Mouse (Mus musculus) kidney, adult 2 months (tissue): ENCODE measurements around the gene Adam10.

ENCODE experiments used
- CTCF ChIP-seq: fragments of 200-500 bp; conservative IDR thresholded peaks from 2 replicates; pipeline ENCODE4 v1.5.1; 2011; ENCODE audit warnings: low read depth, mild to moderate bottlenecking, control low read depth, low read length, moderate library complexity, mixed read lengths; ENCODE audit not compliant: insufficient read depth, insufficient read length
- POLR2A ChIP-seq: fragments of 200-500 bp; IDR thresholded peaks from one replicate; pipeline ENCODE4 v1.6.1; 2011; ENCODE audit warnings: low read depth, low read length, control low read depth

DNA sequence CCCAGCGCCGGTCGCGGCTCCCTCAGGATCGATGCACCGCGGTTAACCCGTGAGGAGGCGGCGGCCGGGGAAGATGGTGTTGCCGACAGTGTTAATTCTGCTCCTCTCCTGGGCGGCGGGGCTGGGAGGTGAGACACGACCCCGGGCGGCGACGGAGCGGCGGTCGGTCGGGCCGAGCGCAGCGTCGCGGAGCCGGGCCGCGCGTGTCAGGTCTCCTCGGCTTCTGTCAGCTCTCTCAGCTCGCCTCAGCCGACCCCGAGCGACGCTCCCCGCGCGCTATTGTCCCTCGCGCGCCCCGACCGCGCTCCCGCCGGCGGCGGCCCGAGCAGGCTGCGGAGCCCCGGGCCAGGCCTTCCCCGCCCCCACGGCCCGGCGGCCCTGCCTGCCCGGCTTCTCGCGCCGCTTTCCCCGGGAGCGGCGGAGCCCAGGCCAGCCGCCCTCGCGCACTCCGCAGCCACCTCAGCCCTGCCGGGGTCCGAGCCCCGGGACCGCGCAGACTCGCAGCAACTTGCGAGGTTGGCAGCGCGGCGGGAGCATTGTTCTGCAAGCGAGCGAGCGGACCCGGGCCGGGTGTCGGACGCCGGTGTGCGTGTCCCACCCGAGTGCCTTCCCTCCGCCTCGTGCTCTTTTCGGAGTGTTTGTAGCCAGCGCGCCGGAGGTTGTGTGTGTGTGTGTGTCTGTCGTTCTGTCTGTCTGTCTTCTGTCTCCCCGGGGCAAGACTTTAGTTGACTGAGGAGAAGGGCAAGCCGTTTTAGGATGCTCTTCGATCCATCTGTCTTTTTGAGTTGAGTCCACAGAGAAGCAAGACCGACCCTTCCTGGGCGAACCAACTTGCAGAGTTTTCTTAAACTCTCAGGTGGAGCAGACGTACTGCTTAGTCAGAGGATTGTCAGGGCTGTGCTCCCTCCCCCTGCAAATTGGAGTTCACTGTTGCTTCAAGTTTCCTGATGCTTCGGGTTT lies 615 bp downstream of the Adam10 start:
- no peak for TF ChIP-seq CTCF
- no peak for TF ChIP-seq POLR2A
